Mouse (Mus musculus): ENCODE results near the gene Inpp4b. TPM values are rescaled to one million over a fixed set of nuclear protein-coding genes. Genes with fewer than 3 reads are reported as not detected.
A peak's percentile ranks its signal among the peaks of the same experiment; 100 is the strongest.

The Inpp4b gene
- total and polyA plus RNA-seq, 3 experiments, result 7.3 to 73.4 (median 68.9) TPM

DNA sequence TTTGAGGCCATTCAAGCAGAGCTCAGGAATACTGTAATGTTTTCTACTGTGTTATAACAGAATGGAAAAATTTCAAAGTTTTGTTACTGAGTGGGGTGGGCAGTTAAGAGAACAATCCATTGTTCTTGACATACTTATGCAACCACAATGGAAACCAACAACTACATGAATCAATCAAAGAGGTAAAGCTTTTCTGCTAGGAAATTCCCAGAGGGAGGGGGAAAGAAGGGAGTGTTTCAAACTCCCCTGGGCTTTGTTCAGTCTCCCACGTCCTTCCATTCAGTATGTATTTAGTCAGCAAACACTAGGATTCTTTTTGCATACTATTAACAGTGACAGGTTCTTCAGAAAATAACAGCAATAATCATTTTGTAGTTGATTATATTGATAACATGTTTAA, 517.4 kb downstream of the Inpp4b start:
- TF ChIP-seq POLR2A (IDR thresholded peaks at IDR 0.05; ENCODE audit: insufficient read depth, low read depth, low read length) (no peak), CTCF (IDR thresholded peaks at IDR 0.05) (no peak), EP300 (IDR thresholded peaks at IDR 0.05; ENCODE audit: insufficient read depth, low read depth, low read length) (no peak)
- DNase-seq, result no peak
- Histone ChIP-seq H3K79me2 (replicated peaks; ENCODE audit: control insufficient read depth, insufficient read depth, low read length) (no peaks in the 10 kb centered on the region), H3K36me3 (ENCODE audit: control insufficient read depth, insufficient read depth, low read length) (peaks cover 2% of the 10 kb centered on the region; the same call in 1 of the 2 replicates), H3K27ac (no peak overlapping the region), H3K4me1 (ENCODE audit: control insufficient read depth, insufficient read depth, low read length) (no peaks in the 10 kb centered on the region; the same call in 1 of the 2 replicates), H3K4me3 (no peak overlapping the region), H3K27me3 (ENCODE audit: control insufficient read depth, insufficient read depth, low read length) (no peaks in the 10 kb centered on the region), H3K9ac (ENCODE audit: low read depth, low read length) (no peak overlapping the region)
- intact Hi-C loops (cut with DNase I), result no loop called here
- WGBS, result 54% methylated on average over 1 of the region's 1 CpGs

DNA sequence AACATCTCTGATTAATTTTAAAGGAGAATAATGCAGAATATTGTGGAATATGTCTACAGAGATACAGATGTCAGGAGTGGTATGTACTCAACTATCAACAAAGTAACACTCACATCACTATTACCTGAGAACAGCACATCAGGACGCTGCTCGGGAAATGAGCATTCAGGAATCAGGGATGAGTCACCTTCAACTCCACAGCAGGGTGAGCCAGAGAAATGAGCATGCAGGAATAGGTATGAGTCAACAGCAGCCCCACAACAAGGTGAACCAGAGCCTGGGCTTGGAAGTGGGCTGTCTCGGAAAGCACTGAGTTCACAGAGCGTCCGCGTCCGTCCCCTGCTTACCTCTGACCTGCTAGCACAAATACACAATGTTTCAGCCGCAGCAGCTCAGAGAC, 519.0 kb downstream of the Inpp4b start:
- 88% methylated on average over 8 of the region's 8 CpGs for WGBS
- H3K27me3 ChIP-seq (ENCODE audit: control insufficient read depth, insufficient read depth, low read length), result no peaks in the 10 kb centered on the region
- H3K4me3 ChIP-seq, result no peak overlapping the region
- intact Hi-C loops (cut with DNase I), result no loop called here
- TF ChIP-seq POLR2A (IDR thresholded peaks at IDR 0.05; ENCODE audit: insufficient read depth, low read depth, low read length), result no peak
- no peak for TF ChIP-seq EP300 (IDR thresholded peaks at IDR 0.05; ENCODE audit: insufficient read depth, low read depth, low read length)
- TF ChIP-seq CTCF (IDR thresholded peaks at IDR 0.05), result no peak
- peaks cover 12% of the 10 kb centered on the region for H3K36me3 ChIP-seq (ENCODE audit: control insufficient read depth, insufficient read depth, low read length)
- no peaks in the 10 kb centered on the region; the same call in 1 of the 2 replicates for H3K4me1 ChIP-seq (ENCODE audit: control insufficient read depth, insufficient read depth, low read length)
- H3K79me2 ChIP-seq (replicated peaks; ENCODE audit: control insufficient read depth, insufficient read depth, low read length), result no peaks in the 10 kb centered on the region
- no peak for DNase-seq
- H3K27ac ChIP-seq, result no peak overlapping the region
- H3K9ac ChIP-seq (ENCODE audit: low read depth, low read length), result no peak overlapping the region

DNA sequence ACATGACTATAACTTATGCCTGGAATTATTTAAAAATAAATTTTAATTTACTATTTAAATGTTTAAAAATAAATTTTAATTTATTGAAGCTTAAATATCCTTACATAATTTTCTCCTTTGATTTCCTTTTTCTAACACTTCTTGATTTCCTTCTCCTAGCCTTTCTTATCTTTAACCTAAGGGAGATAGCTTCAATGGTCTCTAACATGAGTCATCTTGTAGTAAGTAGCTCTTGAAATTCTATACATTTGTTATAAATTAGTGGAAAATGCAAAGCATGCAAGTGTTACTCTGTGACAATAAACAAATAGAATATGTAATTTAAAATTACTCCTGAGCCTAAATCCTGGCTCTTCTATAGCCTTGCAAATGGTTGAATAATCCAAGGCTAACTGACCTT, 520.4 kb downstream of the Inpp4b start:
- Histone ChIP-seq H3K27ac (no peak overlapping the region; the same call in 1 of the 2 replicates), H3K36me3 (ENCODE audit: control insufficient read depth, insufficient read depth, low read length) (peaks cover 13% of the 10 kb centered on the region), H3K9ac (ENCODE audit: low read depth, low read length) (no peak overlapping the region), H3K4me3 (no peak overlapping the region), H3K79me2 (replicated peaks; ENCODE audit: control insufficient read depth, insufficient read depth, low read length) (no peaks in the 10 kb centered on the region), H3K27me3 (ENCODE audit: control insufficient read depth, insufficient read depth, low read length) (no peaks in the 10 kb centered on the region), H3K4me1 (ENCODE audit: control insufficient read depth, insufficient read depth, low read length) (no peaks in the 10 kb centered on the region; the same call in 1 of the 2 replicates)
- intact Hi-C loops (cut with DNase I), result no loop called here
- TF ChIP-seq POLR2A (IDR thresholded peaks at IDR 0.05; ENCODE audit: insufficient read depth, low read depth, low read length), result no peak
- no peak for TF ChIP-seq EP300 (IDR thresholded peaks at IDR 0.05; ENCODE audit: insufficient read depth, low read depth, low read length)
- no peak for TF ChIP-seq CTCF (IDR thresholded peaks at IDR 0.05)
- no peak for DNase-seq

DNA sequence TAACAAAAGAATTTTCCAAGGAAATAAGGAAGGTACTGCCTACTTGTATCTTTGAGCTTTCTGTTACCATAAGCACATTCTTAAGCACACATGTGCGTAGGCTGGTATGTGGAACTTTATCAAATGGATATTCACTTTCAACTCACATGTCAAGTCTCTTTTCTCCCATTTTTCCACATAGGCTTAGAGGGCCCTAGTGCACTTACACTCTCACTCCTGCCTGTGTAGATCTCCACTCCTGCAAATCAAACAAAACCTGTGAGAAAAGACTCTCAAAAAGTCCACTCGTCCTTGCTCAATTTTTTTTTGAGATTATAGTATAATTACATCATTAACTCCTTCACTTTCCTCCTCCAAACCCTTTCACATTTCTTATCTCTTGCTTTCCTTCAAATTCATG, 522.0 kb downstream of the Inpp4b start:
- 65% methylated on average over 2 of the region's 2 CpGs for WGBS
- no peak overlapping the region for H3K4me3 ChIP-seq
- no peaks in the 10 kb centered on the region for H3K27me3 ChIP-seq (ENCODE audit: control insufficient read depth, insufficient read depth, low read length)
- H3K9ac ChIP-seq (ENCODE audit: low read depth, low read length), result no peak overlapping the region
- no peaks in the 10 kb centered on the region for H3K79me2 ChIP-seq (replicated peaks; ENCODE audit: control insufficient read depth, insufficient read depth, low read length)
- no peak overlapping the region for H3K27ac ChIP-seq
- TF ChIP-seq EP300 (IDR thresholded peaks at IDR 0.05; ENCODE audit: insufficient read depth, low read depth, low read length) (no peak), POLR2A (IDR thresholded peaks at IDR 0.05; ENCODE audit: insufficient read depth, low read depth, low read length) (no peak), CTCF (IDR thresholded peaks at IDR 0.05) (no peak)
- DNase-seq, result no peak
- H3K4me1 ChIP-seq (ENCODE audit: control insufficient read depth, insufficient read depth, low read length), result no peaks in the 10 kb centered on the region; the same call in 1 of the 2 replicates
- H3K36me3 ChIP-seq (ENCODE audit: control insufficient read depth, insufficient read depth, low read length), result peaks cover 13% of the 10 kb centered on the region
- intact Hi-C loops (cut with DNase I), result no loop called here

DNA sequence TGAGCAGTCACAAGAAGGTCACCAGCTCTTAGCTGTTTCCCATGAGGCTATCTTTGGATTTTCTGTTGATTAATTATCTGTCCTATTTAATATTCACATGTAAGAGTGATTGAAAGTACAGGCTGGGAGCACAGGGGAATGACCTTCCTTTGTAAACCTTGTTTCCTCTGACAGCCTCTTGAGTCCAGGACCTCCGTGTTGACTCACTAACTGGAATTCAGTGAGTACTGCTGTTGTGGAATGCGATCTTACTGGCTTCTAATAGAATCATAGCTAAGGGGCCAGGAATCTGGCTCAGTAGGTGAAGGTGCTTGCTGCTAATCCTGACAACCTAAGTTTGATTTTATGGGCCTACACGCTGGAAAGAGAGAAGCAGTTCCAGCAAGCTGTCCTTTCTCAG, 523.3 kb downstream of the Inpp4b start:
- no peak for TF ChIP-seq CTCF (IDR thresholded peaks at IDR 0.05)
- no peak for TF ChIP-seq EP300 (IDR thresholded peaks at IDR 0.05; ENCODE audit: insufficient read depth, low read depth, low read length)
- TF ChIP-seq POLR2A (IDR thresholded peaks at IDR 0.05; ENCODE audit: insufficient read depth, low read depth, low read length), result no peak
- peak in 1 of 2 experiments; percentile 34 for DNase-seq
- Histone ChIP-seq H3K9ac (ENCODE audit: low read depth, low read length) (no peak overlapping the region), H3K79me2 (replicated peaks; ENCODE audit: control insufficient read depth, insufficient read depth, low read length) (no peaks in the 10 kb centered on the region), H3K4me1 (ENCODE audit: control insufficient read depth, insufficient read depth, low read length) (no peaks in the 10 kb centered on the region; the same call in 1 of the 2 replicates), H3K4me3 (no peak overlapping the region), H3K27ac (peak overlapping the region; percentile 82), H3K27me3 (ENCODE audit: control insufficient read depth, insufficient read depth, low read length) (no peaks in the 10 kb centered on the region), H3K36me3 (ENCODE audit: control insufficient read depth, insufficient read depth, low read length) (peaks cover 13% of the 10 kb centered on the region)
- WGBS, result 34% methylated on average over 3 of the region's 3 CpGs
- intact Hi-C loops (cut with DNase I), result no loop called here

DNA sequence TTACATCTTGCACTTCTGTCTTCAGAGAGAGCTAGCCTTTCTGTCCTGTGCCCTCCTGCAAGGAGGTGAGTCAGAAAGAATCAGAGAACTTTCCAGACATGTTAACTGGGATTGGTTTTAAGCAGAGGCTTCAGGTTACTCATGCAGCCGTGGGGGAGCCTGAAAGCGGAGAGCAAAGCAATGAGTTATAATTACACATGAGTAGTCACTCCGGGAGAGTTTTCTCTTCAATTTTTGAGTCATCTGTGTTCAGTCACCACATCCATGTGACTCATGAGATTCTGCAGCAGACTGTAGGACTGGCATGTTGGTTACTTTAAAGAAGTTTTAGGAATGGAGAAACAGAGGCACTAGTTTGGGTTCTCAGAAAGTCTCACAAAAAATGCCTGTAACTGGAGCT, 524.7 kb downstream of the Inpp4b start:
- H3K4me1 ChIP-seq (ENCODE audit: control insufficient read depth, insufficient read depth, low read length), result no peaks in the 10 kb centered on the region; the same call in 1 of the 2 replicates
- 43% methylated on average over 3 of the region's 3 CpGs for WGBS
- intact Hi-C loops (cut with DNase I), result no loop called here
- H3K9ac ChIP-seq (ENCODE audit: low read depth, low read length), result no peak overlapping the region
- no peaks in the 10 kb centered on the region for H3K27me3 ChIP-seq (ENCODE audit: control insufficient read depth, insufficient read depth, low read length)
- no peaks in the 10 kb centered on the region for H3K79me2 ChIP-seq (replicated peaks; ENCODE audit: control insufficient read depth, insufficient read depth, low read length)
- H3K4me3 ChIP-seq, result no peak overlapping the region
- DNase-seq, result no peak
- TF ChIP-seq EP300 (IDR thresholded peaks at IDR 0.05; ENCODE audit: insufficient read depth, low read depth, low read length) (no peak), CTCF (IDR thresholded peaks at IDR 0.05) (no peak), POLR2A (IDR thresholded peaks at IDR 0.05; ENCODE audit: insufficient read depth, low read depth, low read length) (no peak)
- H3K36me3 ChIP-seq (ENCODE audit: control insufficient read depth, insufficient read depth, low read length), result peaks cover 11% of the 10 kb centered on the region
- H3K27ac ChIP-seq, result peak overlapping the region; percentile 82
